Mouse (Mus musculus): ENCODE measurements around the gene Dab1. TPM values are rescaled to one million over a fixed set of nuclear protein-coding genes. Genes with fewer than 3 reads are reported as not detected.

The Dab1 gene
- polyA plus RNA-seq, 1 experiment from 2014 or later: 20.1 TPM

DNA sequence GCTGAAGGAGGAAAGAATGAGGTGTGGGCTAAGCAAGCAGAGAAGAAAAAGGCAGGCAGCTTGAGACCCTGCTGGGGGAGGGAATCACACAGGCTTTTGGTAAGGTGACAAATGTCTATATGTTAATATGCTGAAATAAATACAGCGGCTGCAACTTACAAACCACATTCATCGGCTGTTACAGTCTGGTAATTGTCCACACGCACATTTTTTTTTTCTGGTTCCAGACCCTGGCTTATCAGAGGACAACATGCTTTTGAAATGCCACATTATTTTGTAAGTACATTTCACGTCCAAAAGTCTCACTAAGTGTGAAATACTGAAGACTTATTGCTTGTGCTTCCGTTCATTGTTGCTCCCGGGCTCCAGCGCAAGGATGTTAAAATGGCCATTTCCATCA, 225.5 kb downstream of the Dab1 start:
- Histone ChIP-seq H3K27me3 (no peaks in the 10 kb centered on the region), H3K9me3 (replicated peaks) (no peaks in the 10 kb centered on the region), H3K4me2 (no peak overlapping the region), H3K27ac (no peak overlapping the region), H3K4me3 (replicated peaks) (no peak overlapping the region), H3K4me1 (no peaks in the 10 kb centered on the region), H3K36me3 (no peaks in the 10 kb centered on the region), H3K9ac (no peak overlapping the region)
- ATAC-seq (replicated peaks; ENCODE audit: low FRiP score): no peak
- 71% methylated on average over 7 of the region's 7 CpGs for WGBS

GRCm38 (mm10) chr4:103857173-103857572, 238.0 kb downstream of the Dab1 start:
- Histone ChIP-seq H3K4me2 (no peak overlapping the region), H3K27me3 (no peaks in the 10 kb centered on the region), H3K4me1 (no peaks in the 10 kb centered on the region), H3K27ac (no peak overlapping the region), H3K9ac (no peak overlapping the region), H3K4me3 (replicated peaks) (no peak overlapping the region), H3K36me3 (no peaks in the 10 kb centered on the region), H3K9me3 (replicated peaks) (no peaks in the 10 kb centered on the region)
- ATAC-seq (replicated peaks; ENCODE audit: low FRiP score): no peak
- WGBS: 11% methylated on average over 1 of the region's 1 CpGs

- no peak overlapping the region for H3K9ac ChIP-seq
- H3K4me2 ChIP-seq: no peak overlapping the region
- no peaks in the 10 kb centered on the region for H3K9me3 ChIP-seq (replicated peaks)
- no peaks in the 10 kb centered on the region for H3K4me1 ChIP-seq
- 16% methylated on average over 3 of the region's 3 CpGs for WGBS
- H3K27me3 ChIP-seq: no peaks in the 10 kb centered on the region
- H3K4me3 ChIP-seq (replicated peaks): no peak overlapping the region
- no peaks in the 10 kb centered on the region for H3K36me3 ChIP-seq
- H3K27ac ChIP-seq: no peak overlapping the region
- no peak for ATAC-seq (replicated peaks; ENCODE audit: low FRiP score)
Measured at GRCm38 (mm10) chr4:103875564-103875963, 256.4 kb downstream of the Dab1 start.

GRCm38 (mm10) chr4:103878841-103879240, 259.7 kb downstream of the Dab1 start:
- H3K4me3 ChIP-seq (replicated peaks): no peak overlapping the region
- H3K4me2 ChIP-seq: no peak overlapping the region
- no peaks in the 10 kb centered on the region for H3K36me3 ChIP-seq
- no peaks in the 10 kb centered on the region for H3K9me3 ChIP-seq (replicated peaks)
- H3K4me1 ChIP-seq: no peaks in the 10 kb centered on the region
- WGBS: 79% methylated on average over 4 of the region's 4 CpGs
- no peaks in the 10 kb centered on the region for H3K27me3 ChIP-seq
- H3K27ac ChIP-seq: no peak overlapping the region
- H3K9ac ChIP-seq: no peak overlapping the region
- ATAC-seq (replicated peaks; ENCODE audit: low FRiP score): no peak

- Histone ChIP-seq H3K4me3 (replicated peaks) (no peak overlapping the region), H3K36me3 (no peaks in the 10 kb centered on the region), H3K27me3 (no peaks in the 10 kb centered on the region), H3K4me1 (no peaks in the 10 kb centered on the region), H3K4me2 (no peak overlapping the region), H3K9ac (no peak overlapping the region), H3K9me3 (replicated peaks) (no peaks in the 10 kb centered on the region), H3K27ac (no peak overlapping the region)
- no peak for ATAC-seq (replicated peaks; ENCODE audit: low FRiP score)
- WGBS: 81% methylated on average over 3 of the region's 3 CpGs
Measured at GRCm38 (mm10) chr4:103881641-103882040, 262.5 kb downstream of the Dab1 start.

GRCm38 (mm10) chr4:103888086-103888485, 268.9 kb downstream of the Dab1 start:
- 83% methylated on average over 2 of the region's 2 CpGs for WGBS
- Histone ChIP-seq H3K36me3 (no peaks in the 10 kb centered on the region), H3K4me1 (no peaks in the 10 kb centered on the region), H3K4me2 (no peak overlapping the region), H3K9ac (no peak overlapping the region), H3K27me3 (no peaks in the 10 kb centered on the region), H3K27ac (no peak overlapping the region), H3K4me3 (replicated peaks) (no peak overlapping the region), H3K9me3 (replicated peaks) (no peaks in the 10 kb centered on the region)
- ATAC-seq (replicated peaks; ENCODE audit: low FRiP score): no peak

DNA sequence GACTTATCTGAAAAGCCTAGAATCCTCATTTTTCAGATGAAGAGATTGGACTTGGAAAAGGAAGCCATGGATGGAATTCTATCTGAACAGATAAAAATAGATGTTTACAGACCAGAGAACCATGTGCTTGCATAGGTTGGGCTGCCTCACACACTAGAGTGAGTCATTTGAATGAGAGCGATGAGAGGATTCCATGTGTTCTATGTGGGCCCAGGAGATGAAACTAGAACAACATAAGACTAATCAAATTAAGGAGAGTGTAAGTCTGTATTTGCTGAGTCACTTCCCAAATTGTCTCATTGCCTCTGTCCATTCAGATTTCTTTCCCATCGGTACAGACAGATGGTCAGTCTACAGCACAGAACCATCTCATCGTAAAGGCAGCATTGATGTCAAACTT, 270.0 kb downstream of the Dab1 start:
- H3K4me2 ChIP-seq: no peak overlapping the region
- 90% methylated on average over 3 of the region's 3 CpGs for WGBS
- ATAC-seq (replicated peaks; ENCODE audit: low FRiP score): no peak
- H3K9me3 ChIP-seq (replicated peaks): no peaks in the 10 kb centered on the region
- no peak overlapping the region for H3K27ac ChIP-seq
- H3K9ac ChIP-seq: no peak overlapping the region
- no peaks in the 10 kb centered on the region for H3K27me3 ChIP-seq
- no peaks in the 10 kb centered on the region for H3K4me1 ChIP-seq
- H3K4me3 ChIP-seq (replicated peaks): no peak overlapping the region
- H3K36me3 ChIP-seq: no peaks in the 10 kb centered on the region

DNA sequence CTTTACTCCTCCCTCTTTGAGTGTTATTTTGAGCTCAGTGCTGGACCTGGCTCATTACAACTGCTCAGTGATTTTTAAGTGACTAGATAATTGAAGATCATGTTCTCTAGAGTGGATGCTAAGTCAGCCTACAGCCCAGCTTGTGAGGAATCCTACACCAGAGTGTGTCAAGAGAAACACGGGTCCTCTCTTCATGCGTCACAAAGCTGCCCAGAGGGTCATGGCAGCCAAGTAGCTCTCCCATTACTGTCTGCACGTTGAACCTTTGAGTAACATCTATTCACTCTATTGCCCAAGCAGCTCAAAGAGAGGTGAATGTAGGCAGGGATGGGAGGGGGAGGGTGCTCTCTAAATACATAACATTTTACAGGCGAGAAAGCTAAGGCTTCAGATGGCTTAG, 277.6 kb downstream of the Dab1 start:
- H3K4me1 ChIP-seq: no peaks in the 10 kb centered on the region
- H3K4me2 ChIP-seq: no peak overlapping the region
- no peaks in the 10 kb centered on the region for H3K27me3 ChIP-seq
- H3K9ac ChIP-seq: no peak overlapping the region
- no peaks in the 10 kb centered on the region for H3K36me3 ChIP-seq
- no peak overlapping the region for H3K27ac ChIP-seq
- ATAC-seq (replicated peaks; ENCODE audit: low FRiP score): peak; percentile 91
- no peaks in the 10 kb centered on the region for H3K9me3 ChIP-seq (replicated peaks)
- no peak overlapping the region for H3K4me3 ChIP-seq (replicated peaks)
- WGBS: 51% methylated on average over 4 of the region's 4 CpGs

DNA sequence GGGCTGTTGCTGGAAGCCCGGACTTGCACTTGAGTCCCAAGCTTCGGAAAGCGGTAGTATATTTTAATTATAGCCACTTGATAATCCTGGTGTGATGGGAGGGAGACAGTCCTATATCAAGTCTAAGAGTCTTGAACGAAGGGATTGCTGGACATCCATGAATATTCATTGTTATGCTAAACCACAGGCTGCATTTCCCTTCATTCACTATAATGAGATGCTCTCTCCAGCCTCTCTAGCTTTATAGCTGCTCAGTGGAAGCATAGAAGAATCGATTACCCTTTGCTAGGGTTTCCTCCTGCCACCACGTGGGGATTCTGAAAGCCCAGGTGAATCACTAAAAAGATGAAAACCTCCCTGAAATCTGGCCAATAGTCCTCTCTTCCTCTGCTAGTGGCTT, 278.5 kb downstream of the Dab1 start:
- Histone ChIP-seq H3K4me3 (replicated peaks) (no peak overlapping the region), H3K36me3 (no peaks in the 10 kb centered on the region), H3K27ac (no peak overlapping the region), H3K27me3 (no peaks in the 10 kb centered on the region), H3K9me3 (replicated peaks) (no peaks in the 10 kb centered on the region), H3K9ac (no peak overlapping the region), H3K4me2 (no peak overlapping the region), H3K4me1 (no peaks in the 10 kb centered on the region)
- 57% methylated on average over 6 of the region's 6 CpGs for WGBS
- no peak for ATAC-seq (replicated peaks; ENCODE audit: low FRiP score)

- ATAC-seq (replicated peaks; ENCODE audit: low FRiP score): no peak
- Histone ChIP-seq H3K27me3 (no peaks in the 10 kb centered on the region), H3K4me3 (replicated peaks) (no peak overlapping the region), H3K27ac (no peak overlapping the region), H3K4me1 (no peaks in the 10 kb centered on the region), H3K9me3 (replicated peaks) (no peaks in the 10 kb centered on the region), H3K9ac (no peak overlapping the region), H3K36me3 (no peaks in the 10 kb centered on the region), H3K4me2 (no peak overlapping the region)
- WGBS: 22% methylated on average over 4 of the region's 4 CpGs
Measured at GRCm38 (mm10) chr4:103911441-103911840, 292.3 kb downstream of the Dab1 start.

DNA sequence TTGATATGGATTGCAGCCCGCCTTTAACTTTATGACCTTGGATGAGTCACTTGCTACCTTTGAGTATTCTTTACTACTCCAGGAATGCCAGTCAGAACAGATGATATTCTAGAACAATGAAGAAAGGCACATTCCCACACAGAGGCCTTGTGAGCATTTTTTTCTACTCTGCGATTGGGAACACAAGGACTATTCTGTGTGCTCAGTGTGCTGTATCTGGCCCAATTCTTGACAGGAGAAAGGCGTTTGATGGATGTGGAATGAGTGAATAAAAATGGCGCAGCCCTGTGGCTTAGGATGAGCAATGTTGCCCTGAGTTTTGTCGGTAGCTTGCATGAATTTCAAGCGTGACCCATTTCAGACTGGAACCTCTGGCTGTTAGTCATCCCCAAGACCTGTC, 292.9 kb downstream of the Dab1 start:
- Histone ChIP-seq H3K36me3 (no peaks in the 10 kb centered on the region), H3K9ac (no peak overlapping the region), H3K27me3 (no peaks in the 10 kb centered on the region), H3K4me2 (no peak overlapping the region), H3K4me3 (replicated peaks) (no peak overlapping the region), H3K9me3 (replicated peaks) (no peaks in the 10 kb centered on the region), H3K27ac (no peak overlapping the region), H3K4me1 (no peaks in the 10 kb centered on the region)
- no peak for ATAC-seq (replicated peaks; ENCODE audit: low FRiP score)
- WGBS: 88% methylated on average over 6 of the region's 6 CpGs

DNA sequence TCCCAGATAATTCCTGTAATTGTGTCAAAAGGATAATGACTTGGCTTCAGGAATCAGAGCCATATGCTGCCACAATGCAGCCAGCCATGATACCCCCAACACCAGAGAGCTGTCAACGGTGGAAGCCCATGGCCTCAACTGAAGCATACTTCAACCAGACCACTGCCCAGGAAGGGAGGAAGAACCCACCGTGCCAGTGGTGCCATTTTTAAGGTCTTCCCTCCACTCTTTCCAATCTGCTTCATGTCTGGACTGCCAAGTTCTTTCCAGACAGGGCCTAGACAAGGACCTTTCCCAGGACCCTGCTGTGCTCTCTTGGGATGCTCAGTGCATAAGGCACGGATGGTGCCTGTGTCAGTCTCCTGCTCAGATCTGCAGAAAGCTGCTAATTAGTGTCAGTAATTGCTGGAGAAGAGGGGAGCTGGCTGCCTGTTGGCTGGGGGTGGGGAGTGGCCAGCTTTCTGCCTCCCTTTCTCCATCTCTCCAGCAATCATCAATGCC, 303.3 kb downstream of the Dab1 start:
- no peaks in the 10 kb centered on the region for H3K36me3 ChIP-seq
- H3K4me3 ChIP-seq (replicated peaks): no peak overlapping the region
- no peak overlapping the region for H3K4me2 ChIP-seq
- H3K27ac ChIP-seq: no peak overlapping the region
- H3K27me3 ChIP-seq: no peaks in the 10 kb centered on the region
- ATAC-seq (replicated peaks; ENCODE audit: low FRiP score): no peak
- WGBS: 53% methylated on average over 3 of the region's 3 CpGs
- H3K9ac ChIP-seq: no peak overlapping the region
- H3K9me3 ChIP-seq (replicated peaks): no peaks in the 10 kb centered on the region
- peaks cover 7% of the 10 kb centered on the region for H3K4me1 ChIP-seq

GRCm38 (mm10) chr4:103926682-103927081, 307.5 kb downstream of the Dab1 start:
- ATAC-seq (replicated peaks; ENCODE audit: low FRiP score): no peak
- Histone ChIP-seq H3K4me1 (peaks cover 7% of the 10 kb centered on the region), H3K27me3 (no peaks in the 10 kb centered on the region), H3K4me3 (replicated peaks) (no peak overlapping the region), H3K36me3 (no peaks in the 10 kb centered on the region), H3K4me2 (no peak overlapping the region), H3K27ac (no peak overlapping the region), H3K9ac (no peak overlapping the region), H3K9me3 (replicated peaks) (no peaks in the 10 kb centered on the region)
- WGBS: 42% methylated on average over 5 of the region's 5 CpGs

Measured in kidney, embryonic 15.5 days (tissue).